Mouse (Mus musculus) midbrain, embryonic 12.5 days (tissue): ENCODE measurements around the gene Map7. TPM values are rescaled to one million over a fixed set of nuclear protein-coding genes. Genes with fewer than 3 reads are reported as not detected.

Source experiments
- ATAC-seq: fragments of 200-750 bp; cut with Nextera tagmentation; 2 replicates; pipeline ENCODE4 v1.8.0; 2017; ENCODE audit warnings: low read depth, moderate TSS enrichment, moderate library complexity; ENCODE audit not compliant: low FRiP score
- H3K27ac ChIP-seq: fragments of 300-500 bp; sonication (generic); replicated peaks from 2 replicates; pipeline ENCODE4 v1.5.1; 2016; ENCODE audit warnings: mild to moderate bottlenecking
- H3K27me3 ChIP-seq: fragments of 300-500 bp; sonication (generic); 2 replicates; pipeline ENCODE4 v1.6.1; 2016; ENCODE audit warnings: mild to moderate bottlenecking
- H3K36me3 ChIP-seq: fragments of 300-500 bp; sonication (generic); 2 replicates; pipeline ENCODE4 v1.6.1; 2016
- H3K4me1 ChIP-seq: fragments of 300-500 bp; sonication (generic); 2 replicates; pipeline ENCODE4 v1.6.1; 2016
- H3K4me2 ChIP-seq: fragments of 300-500 bp; sonication (generic); replicated peaks from 2 replicates; pipeline ENCODE4 v1.6.1; 2016; ENCODE audit warnings: mild to moderate bottlenecking, moderate library complexity
- H3K4me3 ChIP-seq: fragments of 300-500 bp; sonication (generic); 2 replicates; pipeline ENCODE4 v1.5.1; 2016; ENCODE audit warnings: mild to moderate bottlenecking
- H3K9ac ChIP-seq: fragments of 300-500 bp; sonication (generic); replicated peaks from 2 replicates; pipeline ENCODE4 v1.6.1; 2016; ENCODE audit warnings: mild to moderate bottlenecking, moderate library complexity
- H3K9me3 ChIP-seq: fragments of 300-500 bp; sonication (generic); 2 replicates; pipeline ENCODE4 v1.6.1; 2016; ENCODE audit warnings: mild to moderate bottlenecking
- WGBS: fragments of 180-500 bp; shearing (Covaris S2); methylation state at CpG from one replicate; pipeline ENCODE4 v1.1.7; 2016; 5-methylcytosine and 5-hydroxymethylcytosine counted together
- microRNA-seq: library from miRNA; unstranded; fragments of <30 nt; microRNA quantifications from one replicate; pipeline ENCODE4, GENCODE M21; 2017
- polyA plus RNA-seq: library from polyadenylated mRNA; unstranded; fragments of >200 nt; fragmentation: Nextera tagmentation; extraction: Ambion mirVana; gene quantifications from 2 replicates; pipeline ENCODE4 v1.2.1, GENCODE M21; 2016

The Map7 gene
- polyA plus RNA-seq, 1 experiment from 2014 or later, result 5.5 TPM

GRCm38 (mm10) chr10:20312736-20313301 is 164.5 kb downstream of the Map7 start:
- under 1% methylated on average over 48 of the region's 54 CpGs for WGBS
- Histone ChIP-seq H3K9me3 (no peaks in the 10 kb centered on the region), H3K4me2 (peak overlapping the region; percentile 62), H3K4me1 (peaks cover 17% of the 10 kb centered on the region), H3K27me3 (no peaks in the 10 kb centered on the region), H3K36me3 (0 out of 2 replicates have a peak, but pooled peaks cover 3% of the 10 kb centered on the region), H3K4me3 (peak overlapping the region; percentile 82), H3K27ac (peak overlapping the region; percentile 99), H3K9ac (peak overlapping the region; percentile 86)
- ATAC-seq, result peak; percentile 76

GRCm38 (mm10) chr10:20313447-20313846 is 165.2 kb downstream of the Map7 start:
- Histone ChIP-seq H3K36me3 (0 out of 2 replicates have a peak, but pooled peaks cover 3% of the 10 kb centered on the region), H3K4me2 (peak overlapping the region; percentile 62), H3K27me3 (no peaks in the 10 kb centered on the region), H3K4me3 (peak overlapping the region; percentile 82), H3K27ac (peak overlapping the region; percentile 99; the same call in 1 of the 2 replicates), H3K9ac (peak overlapping the region; percentile 86), H3K4me1 (peaks cover 17% of the 10 kb centered on the region), H3K9me3 (no peaks in the 10 kb centered on the region)
- ATAC-seq, result no peak
- 47% methylated on average over 13 of the region's 13 CpGs for WGBS

DNA sequence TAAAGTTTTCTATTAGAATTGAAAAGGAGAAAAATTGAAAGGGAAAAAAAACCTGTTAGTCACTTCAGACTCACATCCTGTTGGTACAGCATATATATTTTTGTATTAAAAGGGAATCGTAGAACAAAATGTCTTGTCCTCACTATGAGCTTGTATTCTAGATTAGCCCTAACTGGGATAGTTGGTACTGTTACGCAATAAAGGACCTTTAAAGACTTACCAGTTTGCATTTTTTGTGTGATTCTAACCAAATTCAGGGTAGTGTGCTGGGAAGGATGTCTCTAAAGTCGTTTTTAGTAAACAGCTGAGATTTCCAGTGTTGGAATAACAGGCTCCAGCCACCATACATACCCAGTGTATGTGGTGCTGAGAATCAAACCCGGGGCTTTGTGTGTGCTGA is 165.7 kb downstream of the Map7 start:
- Histone ChIP-seq H3K4me1 (peaks cover 17% of the 10 kb centered on the region), H3K36me3 (peaks cover 5% of the 10 kb centered on the region), H3K9ac (no peak overlapping the region), H3K9me3 (no peaks in the 10 kb centered on the region), H3K4me2 (peak overlapping the region; percentile 62), H3K27me3 (no peaks in the 10 kb centered on the region), H3K4me3 (peak overlapping the region; percentile 14; the same call in 1 of the 2 replicates), H3K27ac (no peak overlapping the region)
- WGBS, result 87% methylated on average over 4 of the region's 4 CpGs
- no peak for ATAC-seq

GRCm38 (mm10) chr10:20314797-20315196 is 166.5 kb downstream of the Map7 start:
- WGBS, result 59% methylated on average over 2 of the region's 2 CpGs
- H3K27me3 ChIP-seq, result no peaks in the 10 kb centered on the region
- ATAC-seq, result no peak

DNA sequence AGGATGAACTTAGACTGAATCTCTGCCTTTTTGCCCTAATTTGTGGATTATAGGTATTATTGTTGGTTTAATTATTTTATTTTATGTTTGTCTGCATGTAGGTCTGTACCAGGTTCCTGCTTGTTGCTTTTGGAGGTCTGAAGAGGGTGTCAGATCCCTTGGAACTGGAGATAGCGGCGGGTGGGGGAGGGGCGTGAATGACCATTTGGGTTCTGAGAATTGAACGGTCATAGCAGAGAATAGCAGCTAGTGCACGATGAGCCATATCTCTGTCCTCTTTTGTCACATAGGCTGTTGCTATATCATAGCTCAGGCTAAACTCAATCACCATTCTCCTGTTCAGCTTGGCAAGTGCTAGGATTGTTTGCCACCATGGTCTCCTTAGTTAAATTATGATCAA is 169.2 kb downstream of the Map7 start:
- Histone ChIP-seq H3K4me2 (no peak overlapping the region), H3K9ac (no peak overlapping the region), H3K4me1 (peaks cover 9% of the 10 kb centered on the region), H3K27me3 (no peaks in the 10 kb centered on the region), H3K27ac (no peak overlapping the region), H3K36me3 (peaks cover 21% of the 10 kb centered on the region), H3K4me3 (no peak overlapping the region), H3K9me3 (no peaks in the 10 kb centered on the region)
- 86% methylated on average over 5 of the region's 5 CpGs for WGBS
- ATAC-seq, result no peak

More at GRCm38 (mm10) chr10:20314797-20315196, 166.5 kb downstream of the Map7 start:
- Histone ChIP-seq H3K36me3 (peaks cover 12% of the 10 kb centered on the region), H3K9me3 (no peaks in the 10 kb centered on the region), H3K4me3 (no peak overlapping the region), H3K4me2 (no peak overlapping the region), H3K4me1 (peaks cover 17% of the 10 kb centered on the region), H3K27ac (no peak overlapping the region), H3K9ac (no peak overlapping the region)

DNA sequence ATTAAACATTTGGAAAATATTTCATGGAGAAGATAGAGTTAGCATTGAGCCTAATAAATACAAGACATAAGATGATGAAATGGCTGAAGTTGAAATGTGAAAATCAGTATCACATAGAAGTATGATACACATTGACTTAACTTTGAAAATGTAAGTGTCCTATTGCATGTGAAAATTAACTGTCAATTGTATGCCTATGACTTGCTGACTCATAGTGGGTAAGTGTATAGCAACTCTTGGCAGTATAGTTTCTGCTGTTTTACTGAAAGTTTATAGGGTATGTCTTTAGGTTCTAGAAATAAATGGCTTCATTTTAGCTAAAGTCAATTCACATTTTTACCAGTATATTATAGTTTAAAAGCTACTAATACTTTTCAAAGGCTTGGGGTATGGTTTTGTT is 178.0 kb downstream of the Map7 start:
- Histone ChIP-seq H3K9me3 (no peaks in the 10 kb centered on the region), H3K4me2 (no peak overlapping the region), H3K27ac (no peak overlapping the region), H3K4me3 (no peak overlapping the region), H3K36me3 (peaks cover 64% of the 10 kb centered on the region), H3K4me1 (no peaks in the 10 kb centered on the region), H3K27me3 (no peaks in the 10 kb centered on the region), H3K9ac (no peak overlapping the region)
- ATAC-seq, result no peak

Small RNA genes within 50 kb of the gene (microRNA-seq; reads per million reads assigned to microRNA genes)
- not detected for gene Mir6413

Other genes starting within 250 kb of the Map7 start
- gene Pex7, start 240.8 kb upstream of the Map7 start, polyA plus RNA-seq, result 26.8 and 29.8 TPM in 2 replicates
- gene Map3k5, start 214.0 kb upstream of the Map7 start, polyA plus RNA-seq, result 0.48 and 0.82 TPM in 2 replicates
- 170 and 173 TPM in 2 replicates for gene Bclaf1, start 164.0 kb downstream of the Map7 start, polyA plus RNA-seq
- 1.7 TPM in 2 replicates for gene Mtfr2, start 199.3 kb downstream of the Map7 start, polyA plus RNA-seq